Mouse (Mus musculus) small intestine, adult 10 weeks (tissue): ENCODE data around the gene Mup15. TPM values are rescaled to one million over a fixed set of nuclear protein-coding genes. Genes with fewer than 3 reads are reported as not detected.

Experiments
- polyA plus RNA-seq: library from polyadenylated mRNA; stranded (reverse); fragments of 350-450 nt; fragmentation: Illumina TruSeq; extraction: RNeasy Lipid Tissue Mini Kit (QIAGEN cat#74804); gene quantifications from one replicate; pipeline ENCODE4 v1.2.3, GENCODE M21; 2014; ENCODE audit warnings: low replicate concordance

The Mup15 gene
- not detected for polyA plus RNA-seq

DNA sequence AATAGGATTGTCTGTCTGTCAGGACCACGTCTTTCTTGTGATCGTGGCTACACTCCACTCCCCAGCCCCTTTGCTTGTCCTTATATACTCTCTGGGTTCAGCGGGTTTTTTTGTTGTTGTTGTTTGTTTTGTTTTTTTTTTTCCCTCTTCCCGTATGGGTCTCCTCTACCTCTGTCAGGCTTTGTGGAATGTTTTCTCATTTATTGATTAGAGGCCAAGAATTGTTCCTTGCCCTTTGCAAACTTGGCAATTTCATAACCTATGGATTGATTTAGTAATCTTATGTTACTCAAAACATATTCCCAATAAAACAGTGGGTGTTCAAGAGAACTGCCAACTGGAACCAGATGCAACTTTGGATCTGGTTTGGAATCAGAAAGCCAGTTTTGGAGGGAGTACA is at the start of gene Mup15:
TSS of gene Mup15 (minus strand) at position 101 of the 400 bp plus-strand sequence.

Other genes with a start within 250 kb of the Mup15 start
- gene Mup13, start 211.5 kb downstream of the Mup15 start, polyA plus RNA-seq, result not detected
- gene Mup14, start 135.7 kb downstream of the Mup15 start, polyA plus RNA-seq, result not detected
- gene Mup16, start 79.8 kb upstream of the Mup15 start, polyA plus RNA-seq, result not detected
- gene Mup17, start 156.1 kb upstream of the Mup15 start, polyA plus RNA-seq, result not detected
- gene Mup18, start 234.4 kb upstream of the Mup15 start, polyA plus RNA-seq, result not detected